Mouse (Mus musculus): ENCODE measurements at regions not wholly inside any gene's neighbourhood (a gene's known extent, or its start where the extent isn't known, plus 50 kb on each side); places are given as distances from the start of the nearest gene placed in this dataset.

- TF ChIP-seq POLR2A (IDR thresholded peaks at IDR 0.05; ENCODE audit: borderline replicate concordance, insufficient read depth, low read length) = no peak
- TF ChIP-seq CTCF (IDR thresholded peaks at IDR 0.05; ENCODE audit: borderline replicate concordance, insufficient read depth, low read depth, low read length) = no peak
Measured at GRCm38 (mm10) chr2:75158581-75158980, 333.0 kb downstream of the Mtx2 start.
